Mouse (Mus musculus): ENCODE data around the gene Pole. TPM values are rescaled to one million over a fixed set of nuclear protein-coding genes. Genes with fewer than 3 reads are reported as not detected.

Pole gene
- polyA plus RNA-seq, 1 experiment = 9.2 TPM

DNA sequence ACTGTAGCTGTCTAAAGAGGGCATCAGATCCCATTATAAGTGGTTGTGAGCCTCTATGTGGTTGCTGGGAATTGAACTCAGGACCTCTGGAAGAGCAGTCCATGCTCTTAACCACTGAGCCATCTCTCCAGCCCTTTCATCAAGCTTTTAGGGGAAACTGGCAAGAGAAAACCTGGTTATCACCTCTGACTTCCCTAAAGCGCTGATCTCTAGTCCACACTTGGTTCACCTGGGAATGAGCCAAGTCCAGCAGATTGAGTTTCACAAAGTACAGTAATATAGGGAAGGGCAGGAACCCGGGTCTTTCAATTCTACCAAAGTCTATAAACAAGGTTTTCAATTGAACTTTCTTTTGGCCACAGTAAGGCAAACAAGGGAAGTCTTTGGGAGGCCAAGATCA lies 4.1 kb upstream of the Pole start:
- no peak overlapping the region for H3K27ac ChIP-seq (ENCODE audit: insufficient read depth, low read depth, low read length)
- TF ChIP-seq CTCF (IDR thresholded peaks at IDR 0.05; ENCODE audit: low read depth, low read length) (no peak), POLR2A (IDR thresholded peaks at IDR 0.05; ENCODE audit: borderline replicate concordance, low read depth, low read length) (no peak)
- H3K4me1 ChIP-seq (ENCODE audit: control insufficient read depth, insufficient read depth, low read length) = 0 out of 2 replicates have a peak, but pooled peaks cover 2% of the 10 kb centered on the region
- H3K4me3 ChIP-seq (ENCODE audit: insufficient read depth, low read length) = no peak overlapping the region

GRCm38 (mm10) chr5:110284536-110284935 lies 1.6 kb upstream of the Pole start:
- no peak for TF ChIP-seq POLR2A (IDR thresholded peaks at IDR 0.05; ENCODE audit: borderline replicate concordance, low read depth, low read length)
- peak; percentile 23; the same call in 1 of the 2 replicates for TF ChIP-seq CTCF (IDR thresholded peaks at IDR 0.05; ENCODE audit: low read depth, low read length)
- Histone ChIP-seq H3K4me3 (ENCODE audit: insufficient read depth, low read length) (peak overlapping the region; percentile 17), H3K27ac (ENCODE audit: insufficient read depth, low read depth, low read length) (no peak overlapping the region), H3K4me1 (ENCODE audit: control insufficient read depth, insufficient read depth, low read length) (peaks cover 5% of the 10 kb centered on the region; the same call in 1 of the 2 replicates)

DNA sequence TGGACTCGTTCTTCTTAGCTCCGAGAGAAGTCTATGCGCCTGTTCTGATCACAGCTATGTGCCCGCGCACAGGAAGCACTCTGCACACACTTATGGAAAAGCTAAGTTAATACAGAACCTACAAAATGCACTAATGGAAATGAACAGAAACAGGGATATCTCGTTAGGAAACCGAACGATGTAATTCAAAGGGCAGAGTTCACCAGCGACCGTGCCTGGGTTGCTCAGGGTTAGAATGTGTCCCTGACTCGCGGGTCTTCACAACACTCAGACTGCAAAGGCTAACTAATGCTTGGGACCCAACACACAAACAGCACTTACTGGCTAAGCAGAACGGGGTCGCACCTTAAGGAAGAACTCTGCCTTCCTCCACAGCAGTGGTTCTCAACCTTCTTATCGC lies 950 bp upstream of the Pole start:
- Histone ChIP-seq H3K27ac (ENCODE audit: insufficient read depth, low read depth, low read length) (no peak overlapping the region), H3K4me3 (ENCODE audit: insufficient read depth, low read length) (peak overlapping the region; percentile 81), H3K4me1 (ENCODE audit: control insufficient read depth, insufficient read depth, low read length) (peaks cover 5% of the 10 kb centered on the region; the same call in 1 of the 2 replicates)
- TF ChIP-seq POLR2A (IDR thresholded peaks at IDR 0.05; ENCODE audit: borderline replicate concordance, low read depth, low read length) (no peak), CTCF (IDR thresholded peaks at IDR 0.05; ENCODE audit: low read depth, low read length) (no peak)

GRCm38 (mm10) chr5:110286446-110287083 lies 459 bp downstream of the Pole start:
- no peak for TF ChIP-seq CTCF (IDR thresholded peaks at IDR 0.05; ENCODE audit: low read depth, low read length)
- no peak for TF ChIP-seq POLR2A (IDR thresholded peaks at IDR 0.05; ENCODE audit: borderline replicate concordance, low read depth, low read length)
- Histone ChIP-seq H3K27ac (ENCODE audit: insufficient read depth, low read depth, low read length) (no peak overlapping the region), H3K4me1 (ENCODE audit: control insufficient read depth, insufficient read depth, low read length) (peaks cover 5% of the 10 kb centered on the region; the same call in 1 of the 2 replicates), H3K4me3 (ENCODE audit: insufficient read depth, low read length) (peak overlapping the region; percentile 67)

GRCm38 (mm10) chr5:110287084-110287475 lies 974 bp downstream of the Pole start:
- Histone ChIP-seq H3K27ac (ENCODE audit: insufficient read depth, low read depth, low read length) (no peak overlapping the region), H3K4me1 (ENCODE audit: control insufficient read depth, insufficient read depth, low read length) (peaks cover 5% of the 10 kb centered on the region; the same call in 1 of the 2 replicates), H3K4me3 (ENCODE audit: insufficient read depth, low read length) (peak overlapping the region; percentile 32; the same call in 1 of the 2 replicates)
- TF ChIP-seq POLR2A (IDR thresholded peaks at IDR 0.05; ENCODE audit: borderline replicate concordance, low read depth, low read length) (no peak), CTCF (IDR thresholded peaks at IDR 0.05; ENCODE audit: low read depth, low read length) (no peak)

DNA sequence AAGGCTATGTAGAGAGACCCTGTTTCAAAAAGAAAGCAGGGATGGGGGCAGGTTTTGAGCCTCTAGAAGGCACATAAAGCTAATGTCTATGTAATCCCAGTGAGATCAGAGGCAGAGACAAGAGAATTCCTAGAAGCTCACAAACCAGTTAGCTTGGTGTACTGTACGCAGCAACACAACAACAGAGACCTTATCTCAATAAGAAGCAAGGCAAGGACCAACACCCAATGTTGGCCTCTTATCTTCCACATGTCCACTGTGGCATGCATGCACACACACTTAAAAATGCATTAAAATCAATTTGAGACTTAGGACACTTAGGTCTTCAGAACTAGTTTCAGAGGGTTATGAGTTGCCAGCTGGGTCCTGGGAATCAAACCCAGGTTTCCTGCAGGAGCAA lies 5.5 kb downstream of the Pole start:
- no peak overlapping the region for H3K27ac ChIP-seq (ENCODE audit: insufficient read depth, low read depth, low read length)
- TF ChIP-seq CTCF (IDR thresholded peaks at IDR 0.05; ENCODE audit: low read depth, low read length) (no peak), POLR2A (IDR thresholded peaks at IDR 0.05; ENCODE audit: borderline replicate concordance, low read depth, low read length) (no peak)
- H3K4me1 ChIP-seq (ENCODE audit: control insufficient read depth, insufficient read depth, low read length) = peaks cover 3% of the 10 kb centered on the region; the same call in 1 of the 2 replicates
- no peak overlapping the region for H3K4me3 ChIP-seq (ENCODE audit: insufficient read depth, low read length)

DNA sequence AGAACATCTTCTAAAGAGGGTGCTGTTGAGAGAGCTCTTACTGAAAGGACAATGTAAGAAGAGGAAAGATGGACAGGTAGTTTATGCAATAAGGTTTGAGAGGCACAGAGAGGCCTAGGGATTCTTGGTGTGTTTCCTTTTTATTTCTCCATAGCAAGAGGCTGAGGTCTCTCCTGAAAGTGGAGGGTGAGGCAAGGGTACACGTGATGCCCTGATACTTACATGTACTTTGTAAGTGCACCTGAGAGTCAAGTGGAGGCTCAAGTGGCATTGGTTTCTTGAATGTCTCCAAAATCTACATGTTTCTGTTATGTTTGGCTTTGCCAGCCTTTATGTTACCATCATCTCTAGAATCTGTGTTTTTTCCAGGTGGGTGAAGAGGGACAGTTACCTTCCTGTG lies 10.5 kb downstream of the Pole start:
- H3K4me1 ChIP-seq (ENCODE audit: control insufficient read depth, insufficient read depth, low read length) = no peaks in the 10 kb centered on the region
- TF ChIP-seq POLR2A (IDR thresholded peaks at IDR 0.05; ENCODE audit: borderline replicate concordance, low read depth, low read length) (no peak), CTCF (IDR thresholded peaks at IDR 0.05; ENCODE audit: low read depth, low read length) (no peak)
- no peak overlapping the region for H3K4me3 ChIP-seq (ENCODE audit: insufficient read depth, low read length)
- no peak overlapping the region for H3K27ac ChIP-seq (ENCODE audit: insufficient read depth, low read depth, low read length)

DNA sequence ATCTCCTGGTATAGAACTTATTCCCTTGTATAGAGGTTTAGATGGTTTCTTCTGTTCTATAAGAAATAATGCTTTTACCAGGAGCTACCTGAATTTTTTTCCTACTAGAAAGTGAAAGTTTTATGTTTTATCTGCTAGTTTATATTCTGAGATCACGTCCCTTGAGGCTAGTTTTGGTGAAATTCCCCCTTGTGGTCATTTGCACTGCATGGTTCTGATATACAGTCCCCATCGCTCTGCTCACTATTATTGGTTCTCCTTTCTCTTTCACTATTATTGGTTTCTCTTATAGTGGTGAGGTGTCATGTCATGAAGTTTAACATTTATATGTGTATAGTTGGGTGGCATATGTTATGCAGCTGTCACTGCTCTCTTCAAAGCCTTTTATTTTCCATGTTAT lies 14.5 kb downstream of the Pole start:
- TF ChIP-seq CTCF (IDR thresholded peaks at IDR 0.05; ENCODE audit: low read depth, low read length) (no peak), POLR2A (IDR thresholded peaks at IDR 0.05; ENCODE audit: borderline replicate concordance, low read depth, low read length) (no peak)
- no peak overlapping the region for H3K4me3 ChIP-seq (ENCODE audit: insufficient read depth, low read length)
- no peaks in the 10 kb centered on the region for H3K4me1 ChIP-seq (ENCODE audit: control insufficient read depth, insufficient read depth, low read length)
- H3K27ac ChIP-seq (ENCODE audit: insufficient read depth, low read depth, low read length) = no peak overlapping the region

DNA sequence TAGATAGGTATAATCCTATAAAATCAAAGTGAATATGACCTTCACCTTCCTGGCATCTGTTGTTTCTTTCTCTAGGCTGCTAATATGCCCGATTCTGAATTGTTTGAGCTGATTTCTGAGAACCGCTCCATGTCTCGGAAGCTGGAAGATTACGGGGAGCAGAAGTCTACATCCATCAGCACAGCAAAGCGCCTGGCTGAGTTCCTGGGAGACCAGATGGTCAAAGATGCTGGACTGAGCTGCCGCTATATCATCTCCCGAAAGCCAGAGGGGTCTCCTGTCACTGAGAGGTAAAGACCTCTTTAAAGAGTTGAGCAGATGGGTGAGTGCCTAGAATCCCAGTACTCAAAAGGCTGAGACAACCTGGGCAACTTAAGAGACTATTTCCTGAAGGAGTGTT lies 22.8 kb downstream of the Pole start:
- Histone ChIP-seq H3K27ac (ENCODE audit: insufficient read depth, low read depth, low read length) (no peak overlapping the region), H3K4me3 (ENCODE audit: insufficient read depth, low read length) (no peak overlapping the region), H3K4me1 (ENCODE audit: control insufficient read depth, insufficient read depth, low read length) (no peaks in the 10 kb centered on the region)
- TF ChIP-seq CTCF (IDR thresholded peaks at IDR 0.05; ENCODE audit: low read depth, low read length) (no peak), POLR2A (IDR thresholded peaks at IDR 0.05; ENCODE audit: borderline replicate concordance, low read depth, low read length) (no peak)

DNA sequence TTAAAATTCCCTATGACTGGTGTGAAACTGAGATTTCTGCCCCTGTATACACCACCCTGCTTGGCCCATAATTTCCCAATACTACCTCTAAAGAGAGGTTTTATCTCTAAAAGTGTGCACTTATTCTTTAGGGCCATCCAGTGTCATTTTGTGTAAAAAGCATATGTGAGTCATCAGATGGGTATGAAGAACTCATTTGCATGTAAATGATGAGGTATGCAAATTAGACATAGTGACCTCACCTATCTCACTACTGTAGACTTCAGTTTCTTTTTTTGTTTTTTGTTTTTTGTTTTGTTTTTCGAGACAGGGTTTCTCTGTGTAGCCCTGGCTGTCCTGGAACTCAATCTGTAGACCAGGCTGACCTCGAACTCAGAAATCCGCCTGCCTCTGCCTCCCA lies 27.0 kb downstream of the Pole start:
- Histone ChIP-seq H3K27ac (ENCODE audit: insufficient read depth, low read depth, low read length) (no peak overlapping the region), H3K4me3 (ENCODE audit: insufficient read depth, low read length) (no peak overlapping the region), H3K4me1 (ENCODE audit: control insufficient read depth, insufficient read depth, low read length) (no peaks in the 10 kb centered on the region)
- TF ChIP-seq POLR2A (IDR thresholded peaks at IDR 0.05; ENCODE audit: borderline replicate concordance, low read depth, low read length) (no peak), CTCF (IDR thresholded peaks at IDR 0.05; ENCODE audit: low read depth, low read length) (no peak)

Data from bone marrow macrophage, adult 2 months (primary cell).